Mouse (Mus musculus): ENCODE measurements around the gene Ovol1.

Gene Ovol1

GRCm38 (mm10) chr19:5511074-5511632, 49.3 kb downstream of the Ovol1 start:
- no peaks in the 10 kb centered on the region for H3K9me3 ChIP-seq (ENCODE audit: low read length)
- peaks cover 51% of the 10 kb centered on the region for H3K4me1 ChIP-seq (replicated peaks; ENCODE audit: low read depth, low read length)
- peak overlapping the region; percentile 80 for H3K4me3 ChIP-seq (replicated peaks; ENCODE audit: low read length)

GRCm38 (mm10) chr19:5510031-5511026, 50.1 kb downstream of the Ovol1 start, which contains the start of gene Snx32:
Snx32 (minus strand) TSS chr19:5510538.
- no peaks in the 10 kb centered on the region for H3K9me3 ChIP-seq (ENCODE audit: low read length)
- H3K27me3 ChIP-seq (ENCODE audit: insufficient read depth, low read length), result no peaks in the 10 kb centered on the region
- TF ChIP-seq CTCF (conservative IDR thresholded peaks at IDR 0.05; ENCODE audit: low read length) (no peak), POU5F1 (IDR thresholded peaks at IDR 0.05; ENCODE audit: borderline replicate concordance, low read length) (no peak), NANOG (IDR thresholded peaks at IDR 0.05; ENCODE audit: borderline replicate concordance, low read length) (no peak)
- H3K36me3 ChIP-seq (ENCODE audit: insufficient read depth, low read length), result no peaks in the 10 kb centered on the region
- H3K4me3 ChIP-seq (replicated peaks; ENCODE audit: low read length), result peak within 1 kb of the TSS; percentile 80
- peaks cover 47% of the 10 kb centered on the region for H3K4me1 ChIP-seq (replicated peaks; ENCODE audit: low read depth, low read length)

More at GRCm38 (mm10) chr19:5511074-5511632, 49.3 kb downstream of the Ovol1 start:
- TF ChIP-seq CTCF (conservative IDR thresholded peaks at IDR 0.05; ENCODE audit: low read length), result no peak
- TF ChIP-seq NANOG (IDR thresholded peaks at IDR 0.05; ENCODE audit: borderline replicate concordance, low read length), result no peak
- no peak for TF ChIP-seq POU5F1 (IDR thresholded peaks at IDR 0.05; ENCODE audit: borderline replicate concordance, low read length)
- Histone ChIP-seq H3K27me3 (ENCODE audit: insufficient read depth, low read length) (no peaks in the 10 kb centered on the region), H3K36me3 (ENCODE audit: insufficient read depth, low read length) (no peaks in the 10 kb centered on the region)

GRCm38 (mm10) chr19:5503687-5504086, 56.8 kb downstream of the Ovol1 start, which contains the start of gene 1700020D05Rik:
1700020D05Rik (minus strand) TSS chr19:5503787.
- Histone ChIP-seq H3K4me3 (replicated peaks; ENCODE audit: low read length) (peak within 1 kb of the TSS; percentile 67), H3K4me1 (replicated peaks; ENCODE audit: low read depth, low read length) (peaks cover 22% of the 10 kb centered on the region), H3K9me3 (ENCODE audit: low read length) (no peaks in the 10 kb centered on the region), H3K27me3 (ENCODE audit: insufficient read depth, low read length) (peaks cover 11% of the 10 kb centered on the region), H3K36me3 (ENCODE audit: insufficient read depth, low read length) (no peaks in the 10 kb centered on the region)
- TF ChIP-seq CTCF (conservative IDR thresholded peaks at IDR 0.05; ENCODE audit: low read length) (no peak), NANOG (IDR thresholded peaks at IDR 0.05; ENCODE audit: borderline replicate concordance, low read length) (no peak), POU5F1 (IDR thresholded peaks at IDR 0.05; ENCODE audit: borderline replicate concordance, low read length) (no peak)

- no peak for TF ChIP-seq CTCF (conservative IDR thresholded peaks at IDR 0.05; ENCODE audit: low read length)
- TF ChIP-seq POU5F1 (IDR thresholded peaks at IDR 0.05; ENCODE audit: borderline replicate concordance, low read length), result no peak
- TF ChIP-seq NANOG (IDR thresholded peaks at IDR 0.05; ENCODE audit: borderline replicate concordance, low read length), result no peak
Observed at GRCm38 (mm10) chr19:5500330-5500875, 60.0 kb downstream of the Ovol1 start.

More at GRCm38 (mm10) chr19:5500330-5500875, 60.0 kb downstream of the Ovol1 start:
- no peaks in the 10 kb centered on the region for H3K9me3 ChIP-seq (ENCODE audit: low read length)
- peaks cover 43% of the 10 kb centered on the region for H3K4me1 ChIP-seq (replicated peaks; ENCODE audit: low read depth, low read length)
- H3K36me3 ChIP-seq (ENCODE audit: insufficient read depth, low read length), result peaks cover 30% of the 10 kb centered on the region
- peaks cover 11% of the 10 kb centered on the region for H3K27me3 ChIP-seq (ENCODE audit: insufficient read depth, low read length)
- no peak overlapping the region for H3K4me3 ChIP-seq (replicated peaks; ENCODE audit: low read length)

Measured in E14TG2a.4 (cell line).